Mouse (Mus musculus): Measurements from ENCODE around the gene Necab2. TPM values are rescaled to one million over a fixed set of nuclear protein-coding genes. Genes with fewer than 3 reads are reported as not detected.

Necab2 gene
- not detected in 2 replicates for polyA plus RNA-seq (2012)

DNA sequence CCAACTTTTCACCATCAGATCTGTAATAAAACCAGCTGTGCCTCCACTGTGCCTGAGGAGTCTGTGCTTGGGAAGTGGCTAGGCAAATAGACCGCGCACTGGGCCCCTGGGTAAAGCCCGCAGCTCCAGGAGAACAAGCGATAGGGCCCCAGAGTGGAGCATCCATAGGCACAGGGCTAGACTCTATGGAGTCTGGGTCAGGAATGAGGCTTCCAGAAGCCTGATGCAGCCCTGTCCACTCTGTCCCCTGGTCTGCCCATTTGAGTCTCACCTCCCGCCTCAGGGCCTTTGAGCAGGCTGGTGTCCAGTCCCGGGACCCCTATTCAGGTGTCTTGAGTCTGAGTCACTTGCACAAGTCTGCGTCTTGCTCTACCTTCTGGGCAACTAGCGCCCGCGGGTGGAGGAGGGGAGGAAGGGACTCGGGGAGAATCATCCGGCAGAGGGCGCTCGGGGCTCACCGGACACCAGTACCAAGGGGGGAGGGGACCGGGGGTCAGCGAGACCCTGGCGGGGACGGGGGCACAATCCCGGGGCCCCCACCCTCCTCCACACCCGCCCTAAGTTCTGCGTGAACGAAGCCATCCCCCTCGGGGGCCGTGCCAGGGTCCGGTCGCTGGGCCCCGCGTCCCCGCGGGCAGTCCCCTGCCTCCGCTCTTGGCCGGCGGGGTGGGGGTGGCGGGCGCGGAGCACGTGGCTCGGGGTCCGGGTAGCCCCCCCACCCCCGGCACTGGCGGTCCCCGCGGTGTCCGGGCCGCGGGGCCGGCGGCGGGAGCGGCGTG, at the start of gene Necab2:
Gene Necab2, plus strand, starts transcription at position 509 of the 779 bp plus-strand sequence.
- no peaks in the 10 kb centered on the region for H3K4me1 ChIP-seq (ENCODE audit: control insufficient read depth)
- H3K9me3 ChIP-seq (ENCODE audit: control insufficient read depth, low read length), result no peaks in the 10 kb centered on the region
- no peak within 1 kb of the TSS for H3K4me3 ChIP-seq (replicated peaks)
- H3K27me3 ChIP-seq (ENCODE audit: control insufficient read depth), result peaks cover 48% of the 10 kb centered on the region
- TF ChIP-seq TAL1 (IDR thresholded peaks at IDR 0.05; ENCODE audit: low read length) (no peak), GATA1 (IDR thresholded peaks at IDR 0.05; ENCODE audit: low read length) (no peak)
- H3K36me3 ChIP-seq (ENCODE audit: control insufficient read depth), result peaks cover 26% of the 10 kb centered on the region; the same call in 1 of the 2 replicates

DNA sequence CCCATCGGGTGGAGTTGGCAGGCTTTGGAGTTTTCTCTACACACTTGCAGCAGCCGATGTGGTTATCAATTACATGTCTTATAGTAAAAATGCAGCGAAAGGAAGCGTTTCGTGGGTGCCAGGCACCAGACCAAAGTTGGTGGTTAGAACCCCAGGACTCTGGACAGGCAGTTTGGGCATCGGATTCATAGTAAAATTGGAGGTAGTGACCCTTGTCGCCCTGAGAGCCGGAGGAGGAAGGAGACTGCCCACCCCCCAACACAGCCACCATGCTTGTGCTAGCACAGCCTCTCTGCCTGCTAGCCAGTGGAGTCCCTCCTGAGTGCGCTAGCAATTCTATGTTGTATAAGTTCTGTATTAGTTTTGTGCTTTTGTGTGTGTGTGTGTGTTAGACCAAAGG, 48.0 kb upstream of the Necab2 start:
- TF ChIP-seq GATA1 (IDR thresholded peaks at IDR 0.05; ENCODE audit: low read length), result no peak
- TF ChIP-seq TAL1 (IDR thresholded peaks at IDR 0.05; ENCODE audit: low read length), result no peak
- peaks cover 26% of the 10 kb centered on the region for H3K4me1 ChIP-seq (ENCODE audit: control insufficient read depth)
- peaks cover 10% of the 10 kb centered on the region; the same call in 1 of the 2 replicates for H3K36me3 ChIP-seq (ENCODE audit: control insufficient read depth)
- no peaks in the 10 kb centered on the region for H3K9me3 ChIP-seq (ENCODE audit: control insufficient read depth, low read length)
- no peaks in the 10 kb centered on the region for H3K27me3 ChIP-seq (ENCODE audit: control insufficient read depth)
- H3K4me3 ChIP-seq (replicated peaks), result no peak overlapping the region

DNA sequence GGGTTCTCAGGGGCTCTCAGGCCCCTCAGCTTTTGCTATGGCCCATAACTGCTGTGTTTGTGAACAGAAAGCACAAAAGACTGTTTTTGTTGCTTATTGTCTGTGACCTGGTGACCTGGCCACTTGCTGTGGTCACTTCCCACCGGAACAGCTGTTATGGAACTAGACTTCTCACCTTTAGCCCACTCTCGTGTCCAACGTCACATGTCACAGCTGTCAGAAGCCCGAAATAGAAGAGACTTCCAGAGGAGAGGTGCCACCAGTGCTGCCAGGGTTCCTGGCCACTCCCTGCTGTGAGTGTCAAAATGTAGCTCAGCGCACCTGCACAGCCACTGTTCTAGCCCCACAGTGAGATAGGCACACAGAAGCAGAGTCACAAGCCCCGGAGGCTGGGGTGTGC, 47.3 kb upstream of the Necab2 start:
- no peak for TF ChIP-seq TAL1 (IDR thresholded peaks at IDR 0.05; ENCODE audit: low read length)
- TF ChIP-seq GATA1 (IDR thresholded peaks at IDR 0.05; ENCODE audit: low read length), result no peak
- H3K36me3 ChIP-seq (ENCODE audit: control insufficient read depth), result peaks cover 10% of the 10 kb centered on the region; the same call in 1 of the 2 replicates

DNA sequence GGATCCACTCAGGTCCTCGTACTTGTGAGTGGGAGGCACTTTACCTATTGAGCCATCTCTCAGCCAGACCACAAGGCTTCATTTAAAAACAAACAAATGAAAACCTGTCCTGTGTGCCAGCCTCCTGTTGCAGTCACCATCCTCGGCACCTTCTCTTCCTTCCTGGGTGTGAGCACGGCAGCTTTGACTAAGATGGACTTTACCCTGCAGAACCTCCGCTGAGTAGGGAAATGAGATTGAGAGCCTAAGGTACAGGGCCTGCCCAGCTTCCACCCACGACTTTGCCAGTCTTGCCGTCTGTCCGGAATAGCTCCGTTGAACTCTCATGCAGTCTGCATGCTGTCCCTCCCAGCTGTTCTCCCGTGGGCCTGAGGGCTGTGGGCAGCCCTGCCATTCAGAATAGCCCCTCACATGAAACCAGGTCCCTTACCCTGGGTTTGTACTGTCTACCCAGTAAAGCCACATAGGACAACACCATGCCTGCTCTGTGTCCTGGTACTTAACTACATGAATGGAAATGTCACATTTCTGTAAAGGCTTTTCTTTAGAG, 46.3 kb upstream of the Necab2 start:
- Histone ChIP-seq H3K36me3 (ENCODE audit: control insufficient read depth) (peaks cover 18% of the 10 kb centered on the region), H3K4me3 (replicated peaks) (no peak overlapping the region), H3K9me3 (ENCODE audit: control insufficient read depth, low read length) (no peaks in the 10 kb centered on the region), H3K27me3 (ENCODE audit: control insufficient read depth) (no peaks in the 10 kb centered on the region), H3K4me1 (ENCODE audit: control insufficient read depth) (peaks cover 12% of the 10 kb centered on the region)
- no peak for TF ChIP-seq GATA1 (IDR thresholded peaks at IDR 0.05; ENCODE audit: low read length)
- no peak for TF ChIP-seq TAL1 (IDR thresholded peaks at IDR 0.05; ENCODE audit: low read length)

More for the DNA sequence above, 47.3 kb upstream of the Necab2 start:
- Histone ChIP-seq H3K27me3 (ENCODE audit: control insufficient read depth) (no peaks in the 10 kb centered on the region), H3K4me3 (replicated peaks) (no peak overlapping the region), H3K4me1 (ENCODE audit: control insufficient read depth) (peaks cover 21% of the 10 kb centered on the region), H3K9me3 (ENCODE audit: control insufficient read depth, low read length) (no peaks in the 10 kb centered on the region)

DNA sequence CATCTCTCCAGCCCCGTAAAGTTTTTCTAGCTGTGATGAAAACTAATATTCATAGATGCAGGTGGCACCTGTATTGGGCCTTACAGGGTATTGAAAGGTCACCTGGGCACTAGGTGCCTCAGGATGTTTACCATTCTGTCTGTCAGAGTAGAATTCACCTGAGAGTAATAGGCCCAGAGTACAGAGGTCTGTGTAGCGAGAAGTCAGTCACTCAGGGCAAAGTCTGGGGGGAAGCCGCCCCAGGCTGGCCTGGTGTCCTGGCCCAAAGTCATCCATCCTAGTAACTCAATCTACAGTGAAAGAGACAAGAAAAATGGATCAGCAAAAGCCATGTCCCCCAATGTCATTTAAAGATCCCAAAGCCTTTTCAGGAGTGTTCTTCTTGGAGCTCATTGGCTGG, 45.6 kb upstream of the Necab2 start:
- H3K4me1 ChIP-seq (ENCODE audit: control insufficient read depth), result peaks cover 5% of the 10 kb centered on the region; the same call in 1 of the 2 replicates
- no peak overlapping the region for H3K4me3 ChIP-seq (replicated peaks)
- H3K36me3 ChIP-seq (ENCODE audit: control insufficient read depth), result peaks cover 19% of the 10 kb centered on the region
- TF ChIP-seq GATA1 (IDR thresholded peaks at IDR 0.05; ENCODE audit: low read length), result no peak
- TF ChIP-seq TAL1 (IDR thresholded peaks at IDR 0.05; ENCODE audit: low read length), result no peak
- H3K27me3 ChIP-seq (ENCODE audit: control insufficient read depth), result no peaks in the 10 kb centered on the region
- H3K9me3 ChIP-seq (ENCODE audit: control insufficient read depth, low read length), result no peaks in the 10 kb centered on the region

DNA sequence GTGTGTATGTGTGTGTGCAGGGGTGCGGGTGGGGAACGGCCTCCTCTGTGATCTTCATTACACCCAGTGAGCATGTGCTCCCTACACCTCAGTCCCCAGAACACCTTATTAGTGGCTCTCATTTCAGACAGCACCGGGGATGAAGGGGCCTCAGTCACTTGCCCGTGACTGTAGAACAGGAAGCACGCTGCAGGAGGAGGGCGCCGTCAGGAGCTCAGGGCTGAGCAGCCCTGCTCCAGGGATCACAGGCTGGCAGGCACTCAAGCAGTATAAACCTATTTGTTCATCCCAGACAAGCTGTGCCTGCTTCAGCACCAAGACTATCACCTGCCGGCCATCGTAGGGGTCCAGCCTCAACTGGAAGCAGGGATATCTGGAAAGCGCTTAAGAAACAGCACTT, 42.6 kb upstream of the Necab2 start:
- Histone ChIP-seq H3K4me1 (ENCODE audit: control insufficient read depth) (no peaks in the 10 kb centered on the region), H3K27me3 (ENCODE audit: control insufficient read depth) (no peaks in the 10 kb centered on the region), H3K36me3 (ENCODE audit: control insufficient read depth) (peaks cover 33% of the 10 kb centered on the region), H3K4me3 (replicated peaks) (no peak overlapping the region), H3K9me3 (ENCODE audit: control insufficient read depth, low read length) (no peaks in the 10 kb centered on the region)
- TF ChIP-seq TAL1 (IDR thresholded peaks at IDR 0.05; ENCODE audit: low read length), result no peak
- no peak for TF ChIP-seq GATA1 (IDR thresholded peaks at IDR 0.05; ENCODE audit: low read length)

GRCm38 (mm10) chr8:119404648-119405047, 41.9 kb upstream of the Necab2 start:
- no peak overlapping the region for H3K4me3 ChIP-seq (replicated peaks)

DNA sequence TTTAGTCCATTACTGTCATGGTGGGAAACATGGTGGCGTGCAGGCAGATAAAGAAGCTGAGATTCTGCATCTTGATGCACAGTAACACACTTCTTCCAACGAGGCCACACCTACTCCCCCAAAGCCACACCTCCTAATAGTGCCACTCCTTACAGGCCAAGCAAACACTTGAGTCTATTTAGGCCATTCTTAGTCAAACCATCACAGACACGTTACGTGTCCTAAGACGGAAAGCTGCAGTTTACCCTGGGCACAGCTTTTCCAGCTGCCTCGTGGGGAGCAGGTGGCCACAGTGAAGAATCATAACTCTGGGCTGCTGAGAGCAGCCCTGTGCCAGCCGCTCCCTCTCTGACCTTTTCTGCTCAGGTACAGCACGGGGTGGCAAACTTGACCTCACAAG, 38.2 kb upstream of the Necab2 start:
- peaks cover 45% of the 10 kb centered on the region for H3K36me3 ChIP-seq (ENCODE audit: control insufficient read depth)

More at GRCm38 (mm10) chr8:119404648-119405047, 41.9 kb upstream of the Necab2 start:
- Histone ChIP-seq H3K27me3 (ENCODE audit: control insufficient read depth) (no peaks in the 10 kb centered on the region), H3K36me3 (ENCODE audit: control insufficient read depth) (peaks cover 39% of the 10 kb centered on the region), H3K9me3 (ENCODE audit: control insufficient read depth, low read length) (no peaks in the 10 kb centered on the region), H3K4me1 (ENCODE audit: control insufficient read depth) (no peaks in the 10 kb centered on the region)
- TF ChIP-seq GATA1 (IDR thresholded peaks at IDR 0.05; ENCODE audit: low read length) (no peak), TAL1 (IDR thresholded peaks at IDR 0.05; ENCODE audit: low read length) (no peak)

GRCm38 (mm10) chr8:119412037-119412734, 34.3 kb upstream of the Necab2 start:
- no peaks in the 10 kb centered on the region for H3K9me3 ChIP-seq (ENCODE audit: control insufficient read depth, low read length)
- H3K4me3 ChIP-seq (replicated peaks), result no peak overlapping the region
- H3K36me3 ChIP-seq (ENCODE audit: control insufficient read depth), result peaks cover 35% of the 10 kb centered on the region
- H3K27me3 ChIP-seq (ENCODE audit: control insufficient read depth), result no peaks in the 10 kb centered on the region
- no peak for TF ChIP-seq TAL1 (IDR thresholded peaks at IDR 0.05; ENCODE audit: low read length)
- no peak for TF ChIP-seq GATA1 (IDR thresholded peaks at IDR 0.05; ENCODE audit: low read length)
- peaks cover 5% of the 10 kb centered on the region for H3K4me1 ChIP-seq (ENCODE audit: control insufficient read depth)

More for the DNA sequence above, 38.2 kb upstream of the Necab2 start:
- Histone ChIP-seq H3K9me3 (ENCODE audit: control insufficient read depth, low read length) (no peaks in the 10 kb centered on the region), H3K27me3 (ENCODE audit: control insufficient read depth) (no peaks in the 10 kb centered on the region), H3K4me3 (replicated peaks) (no peak overlapping the region), H3K4me1 (ENCODE audit: control insufficient read depth) (peaks cover 5% of the 10 kb centered on the region)
- no peak for TF ChIP-seq TAL1 (IDR thresholded peaks at IDR 0.05; ENCODE audit: low read length)
- TF ChIP-seq GATA1 (IDR thresholded peaks at IDR 0.05; ENCODE audit: low read length), result no peak
